Mouse (Mus musculus): Measurements from ENCODE around the gene Rft1.

GRCm38 (mm10) chr14:30610940-30611339 lies 43.2 kb upstream of the Rft1 start:
- TF ChIP-seq CTCF (IDR thresholded peaks at IDR 0.05; ENCODE audit: borderline replicate concordance, insufficient read depth, low read length) (no peak), POLR2A (IDR thresholded peaks at IDR 0.05; ENCODE audit: low read depth, low read length) (no peak)

Data from embryonic fibroblast, embryonic 13.5 days (primary cell).